ENCODE assay signal across 9 mouse cellular contexts in genomic region chr17:56148790-56149618, GRCm38 (mm10). TPM values are rescaled to one million over a fixed set of nuclear protein-coding genes. Genes with fewer than 3 reads are reported as not detected.
DNase-seq lines count a peak whose midpoint lies in the region; ATAC-seq and TF ChIP-seq lines count a peak whose summit lies in the region.
"Had no signal": no experiment of that assay in that cellular context is flagged by ENCODE, and none has a peak within 500 bp of the region (broad histone marks: within the 10 kb centered on the region; RNA-seq: fewer than 3 reads in every experiment).

No protein-coding gene starts in this region.

- no peaks in the 10 kb centered on the region for H3K9me3 ChIP-seq in heart, embryonic 11.5 days (replicated peaks; ENCODE audit: control insufficient read depth, low read length)
- H3K9me3 ChIP-seq in E14TG2a.4 (ENCODE audit: low read length): no peaks in the 10 kb centered on the region
- H3K9me3 ChIP-seq in forebrain, embryonic 16.5 days (ENCODE audit: control insufficient read depth, low read length): no peaks in the 10 kb centered on the region
- no peaks in the 10 kb centered on the region for H3K9me3 ChIP-seq in liver, embryonic 15.5 days (replicated peaks)

- 2% methylated on average over 30 of the region's 30 CpGs for WGBS in heart, embryonic 11.5 days (ENCODE audit: insufficient replicate concordance)
- WGBS in forebrain, embryonic 16.5 days: 1% methylated on average over 30 of the region's 30 CpGs
- WGBS in liver, embryonic 15.5 days (ENCODE audit: insufficient replicate concordance): 3% methylated on average over 30 of the region's 30 CpGs

- TF ChIP-seq CTCF in E14TG2a.4 (conservative IDR thresholded peaks at IDR 0.05; ENCODE audit: low read length): no peak

- peaks cover 3% of the 10 kb centered on the region; the same call in 1 of the 2 replicates for H3K4me1 ChIP-seq in heart, embryonic 11.5 days (ENCODE audit: control insufficient read depth, insufficient read depth, low read length)
- peaks cover 36% of the 10 kb centered on the region for H3K4me1 ChIP-seq in E14TG2a.4 (replicated peaks; ENCODE audit: low read depth, low read length)
- peaks cover 10% of the 10 kb centered on the region for H3K4me1 ChIP-seq in forebrain, embryonic 16.5 days (replicated peaks; ENCODE audit: control insufficient read depth, insufficient read depth, low read length)
- peaks cover 8% of the 10 kb centered on the region for H3K4me1 ChIP-seq in liver, embryonic 15.5 days (replicated peaks)

- H3K9ac ChIP-seq in heart, embryonic 11.5 days (ENCODE audit: low read depth, low read length): peak overlapping the region; percentile 28; the same call in 1 of the 2 replicates
- H3K9ac ChIP-seq in forebrain, embryonic 16.5 days (replicated peaks; ENCODE audit: low read depth, low read length): peak overlapping the region; percentile 53
- no peak overlapping the region for H3K9ac ChIP-seq in liver, embryonic 15.5 days

- 0 out of 2 replicates have a peak, but pooled peaks have one; percentile 16 for ATAC-seq in heart, embryonic 11.5 days (replicated peaks; ENCODE audit: insufficient number of reproducible peaks, low FRiP score, low TSS enrichment)
- peak; percentile 45 for ATAC-seq in forebrain, embryonic 16.5 days
- ATAC-seq in liver, embryonic 15.5 days (ENCODE audit: insufficient read depth): no peak

- peak overlapping the region; percentile 37 for H3K4me2 ChIP-seq in heart, embryonic 11.5 days
- H3K4me2 ChIP-seq in forebrain, embryonic 16.5 days (ENCODE audit: low read length): peak overlapping the region; percentile 51
- peak overlapping the region; percentile 25; the same call in 1 of the 2 replicates for H3K4me2 ChIP-seq in liver, embryonic 15.5 days

- no peaks in the 10 kb centered on the region for H3K36me3 ChIP-seq in heart, embryonic 11.5 days (ENCODE audit: control insufficient read depth, insufficient read depth, low read length)
- no peaks in the 10 kb centered on the region for H3K36me3 ChIP-seq in E14TG2a.4 (ENCODE audit: insufficient read depth, low read length)
- H3K36me3 ChIP-seq in forebrain, embryonic 16.5 days (ENCODE audit: control insufficient read depth, insufficient read depth): no peaks in the 10 kb centered on the region
- H3K36me3 ChIP-seq in liver, embryonic 15.5 days (replicated peaks): no peaks in the 10 kb centered on the region

- H3K27ac ChIP-seq in heart, embryonic 11.5 days (ENCODE audit: low read depth, low read length): no peak overlapping the region
- H3K27ac ChIP-seq in forebrain, embryonic 16.5 days (ENCODE audit: low read length): no peak overlapping the region
- H3K27ac ChIP-seq in liver, embryonic 15.5 days (replicated peaks): no peak overlapping the region

- peak overlapping the region; percentile 18; the same call in 1 of the 2 replicates for H3K4me3 ChIP-seq in heart, embryonic 11.5 days (ENCODE audit: low read depth, low read length)
- peak overlapping the region; percentile 59 for H3K4me3 ChIP-seq in E14TG2a.4 (replicated peaks; ENCODE audit: low read length)
- peak overlapping the region; percentile 30 for H3K4me3 ChIP-seq in forebrain, embryonic 16.5 days (replicated peaks; ENCODE audit: low read length)
- H3K4me3 ChIP-seq in liver, embryonic 15.5 days (replicated peaks): no peak overlapping the region

- H3K27me3 ChIP-seq in heart, embryonic 11.5 days (ENCODE audit: control insufficient read depth, insufficient read depth, low read length): peaks cover 77% of the 10 kb centered on the region
- H3K27me3 ChIP-seq in E14TG2a.4 (ENCODE audit: insufficient read depth, low read length): peaks cover 94% of the 10 kb centered on the region
- peaks cover 32% of the 10 kb centered on the region for H3K27me3 ChIP-seq in forebrain, embryonic 16.5 days (replicated peaks; ENCODE audit: control insufficient read depth, insufficient read depth, low read length)
- H3K27me3 ChIP-seq in liver, embryonic 15.5 days: peaks cover 85% of the 10 kb centered on the region

- DNase-seq in heart, adult 9 months (ENCODE audit: low spot score in 2 of 2): no peak
- DNase-seq in ovary, postnatal 14 days (ENCODE audit: low spot score): no peak
- no peak for DNase-seq in urinary bladder, postnatal 36 days (ENCODE audit: low spot score in 2 of 2)
- DNase-seq in spleen, postnatal 10 days (ENCODE audit: low spot score in 2 of 2): no peak
- DNase-seq: gastrocnemius, postnatal 10 days had no signal

RNA-seq across cellular contexts. Expression of gene Sema6b, which starts 8.9 kb away (rescaled TPM):
- 0.11 and 0.33 TPM in 2 replicates for polyA plus RNA-seq in heart, embryonic 11.5 days (2014; fragmentation: Nextera tagmentation; extraction: Ambion mirVana)
- polyA plus RNA-seq in forebrain, embryonic 16.5 days (2015; fragmentation: Nextera tagmentation; extraction: Ambion mirVana): 10.1 and 10.7 TPM in 2 replicates
- polyA plus RNA-seq in liver, embryonic 15.5 days (2015; fragmentation: Nextera tagmentation; extraction: Ambion mirVana): 0.81 and 1.3 TPM in 2 replicates

RNA-seq across cellular contexts. Expression of gene Tnfaip8l1, which starts 13.3 kb away (rescaled TPM):
- 4.7 and 6.0 TPM in 2 replicates for polyA plus RNA-seq in heart, embryonic 11.5 days (2014; fragmentation: Nextera tagmentation; extraction: Ambion mirVana)
- polyA plus RNA-seq in forebrain, embryonic 16.5 days (2015; fragmentation: Nextera tagmentation; extraction: Ambion mirVana): 10.1 and 10.2 TPM in 2 replicates
- 2.7 and 3.1 TPM in 2 replicates for polyA plus RNA-seq in liver, embryonic 15.5 days (2015; fragmentation: Nextera tagmentation; extraction: Ambion mirVana)

RNA-seq across cellular contexts. Expression of gene Lrg1, which starts 27.2 kb away (rescaled TPM):
- polyA plus RNA-seq in heart, embryonic 11.5 days (2014; fragmentation: Nextera tagmentation; extraction: Ambion mirVana): not detected in 2 replicates
- polyA plus RNA-seq in forebrain, embryonic 16.5 days (2015; fragmentation: Nextera tagmentation; extraction: Ambion mirVana): 0.22 TPM in 1 of 2 replicates, not detected in the other
- polyA plus RNA-seq in liver, embryonic 15.5 days (2015; fragmentation: Nextera tagmentation; extraction: Ambion mirVana): 3.2 and 4.0 TPM in 2 replicates

RNA-seq across cellular contexts. Expression of gene Plin5, which starts 31.6 kb away (rescaled TPM):
- 0.18 and 0.33 TPM in 2 replicates for polyA plus RNA-seq in heart, embryonic 11.5 days (2014; fragmentation: Nextera tagmentation; extraction: Ambion mirVana)
- polyA plus RNA-seq in forebrain, embryonic 16.5 days (2015; fragmentation: Nextera tagmentation; extraction: Ambion mirVana): 0.67 and 1.4 TPM in 2 replicates
- polyA plus RNA-seq in liver, embryonic 15.5 days (2015; fragmentation: Nextera tagmentation; extraction: Ambion mirVana): 1.3 and 3.7 TPM in 2 replicates

RNA-seq across cellular contexts. Expression of gene Mydgf, which starts 34.7 kb away (rescaled TPM):
- polyA plus RNA-seq in heart, embryonic 11.5 days (2014; fragmentation: Nextera tagmentation; extraction: Ambion mirVana): 78.6 and 87.8 TPM in 2 replicates
- polyA plus RNA-seq in forebrain, embryonic 16.5 days (2015; fragmentation: Nextera tagmentation; extraction: Ambion mirVana): 54.2 and 63.8 TPM in 2 replicates
- 58.6 and 66.4 TPM in 2 replicates for polyA plus RNA-seq in liver, embryonic 15.5 days (2015; fragmentation: Nextera tagmentation; extraction: Ambion mirVana)
